Mouse (Mus musculus) liver, adult 2 months (tissue): Measurements from ENCODE around the gene Celf2. TPM values are rescaled to one million over a fixed set of nuclear protein-coding genes. Genes with fewer than 3 reads are reported as not detected.

Source experiments
- DNase-seq: peaks from one replicate; pipeline ENCODE4 v3.0.0-alpha.2; 2011; ENCODE audit warnings: low read depth, low spot score; ENCODE audit errors: extremely low read depth
- H3K27ac ChIP-seq: fragments of 200-500 bp; replicated peaks from 2 replicates; pipeline ENCODE4 v1.5.1; 2012; ENCODE audit warnings: low read depth, mild to moderate bottlenecking, control low read depth, inconsistent platforms, low read length; ENCODE audit not compliant: insufficient read depth
- H3K27me3 ChIP-seq: fragments of 200-500 bp; 2 replicates; pipeline ENCODE4 v1.6.1; 2012; ENCODE audit warnings: mild to moderate bottlenecking, moderate library complexity, low read length, inconsistent platforms; ENCODE audit not compliant: control insufficient read depth, insufficient read depth
- H3K36me3 ChIP-seq: fragments of 200-500 bp; 2 replicates; pipeline ENCODE4 v1.6.1; 2012; ENCODE audit warnings: low read length, inconsistent platforms; ENCODE audit not compliant: control insufficient read depth, insufficient read depth
- H3K4me1 ChIP-seq: fragments of 200-500 bp; 2 replicates; pipeline ENCODE4 v1.6.1; 2011; ENCODE audit warnings: low read length; ENCODE audit not compliant: control insufficient read depth, insufficient read depth
- H3K4me3 ChIP-seq: fragments of 200-500 bp; 2 replicates; pipeline ENCODE4 v1.5.1; 2011; ENCODE audit warnings: low read depth, mild to moderate bottlenecking, control low read depth, low read length, moderate library complexity; ENCODE audit not compliant: insufficient read depth
- H3K79me2 ChIP-seq: fragments of 200-500 bp; 2 replicates; pipeline ENCODE4 v1.6.1; 2012; ENCODE audit warnings: inconsistent platforms, mild to moderate bottlenecking, low read length, moderate library complexity; ENCODE audit not compliant: control insufficient read depth, insufficient read depth
- H3K9ac ChIP-seq: fragments of 200-500 bp; 2 replicates; pipeline ENCODE4 v1.6.1; 2012; ENCODE audit warnings: low read depth, mild to moderate bottlenecking, control low read depth, inconsistent platforms, low read length
- CTCF ChIP-seq: fragments of 200-500 bp; IDR thresholded peaks from 2 replicates; pipeline ENCODE4 v1.5.1; 2011; ENCODE audit warnings: low read depth, low read length, control low read depth
- POLR2A ChIP-seq: fragments of 200-500 bp; IDR thresholded peaks from 2 replicates; pipeline ENCODE4 v1.6.1; 2011; ENCODE audit warnings: low read length, control low read depth; ENCODE audit not compliant: insufficient read depth; ENCODE audit errors: extremely low read depth
- WGBS: fragments of 180-500 bp; shearing (Covaris S2); methylation state at CpG from one replicate; pipeline ENCODE4 v1.1.7; 2018; 5-methylcytosine and 5-hydroxymethylcytosine counted together
- polyA plus RNA-seq: library from polyadenylated mRNA; depleted of rRNA; stranded (reverse); fragments of >200 nt; gene quantifications from 2 replicates; pipeline ENCODE4 v1.2.3, GENCODE M21; 2012
- total RNA-seq: library from RNA; depleted of rRNA; stranded (reverse); fragments of >200 nt; gene quantifications from 2 replicates; pipeline ENCODE4 v1.2.3, GENCODE M21; 2014

Celf2 gene
- total and polyA plus RNA-seq, 2 experiments, result 2.9 to 4.7 TPM

DNA sequence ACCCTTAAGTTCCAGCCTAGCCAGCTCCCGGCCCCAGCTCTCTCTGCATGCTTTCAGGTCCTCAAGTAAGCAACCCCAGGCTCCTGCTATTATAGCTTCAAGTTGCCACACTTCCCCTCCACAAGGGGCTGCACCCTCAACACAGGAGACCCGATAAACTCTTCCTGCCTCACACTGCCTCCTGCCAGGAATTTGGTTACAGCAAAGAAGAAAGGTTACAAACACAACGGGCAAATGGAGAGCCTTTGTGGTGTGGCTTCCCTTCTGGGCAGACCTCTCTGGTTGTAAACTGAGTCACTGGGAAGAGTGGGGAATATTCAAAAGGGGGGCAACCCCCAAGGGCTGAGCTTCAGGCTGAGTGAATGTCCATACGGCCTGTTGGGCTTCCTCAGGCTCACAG lies 983.1 kb downstream of the Celf2 start:
- H3K36me3 ChIP-seq, result no peaks in the 10 kb centered on the region
- WGBS, result 57% methylated on average over 4 of the region's 4 CpGs
- no peaks in the 10 kb centered on the region for H3K79me2 ChIP-seq
- DNase-seq, result no peak
- no peak overlapping the region for H3K4me3 ChIP-seq
- no peaks in the 10 kb centered on the region for H3K4me1 ChIP-seq
- no peak for TF ChIP-seq POLR2A
- TF ChIP-seq CTCF, result no peak
- H3K9ac ChIP-seq, result no peak overlapping the region
- no peak overlapping the region for H3K27ac ChIP-seq
- no peaks in the 10 kb centered on the region for H3K27me3 ChIP-seq

DNA sequence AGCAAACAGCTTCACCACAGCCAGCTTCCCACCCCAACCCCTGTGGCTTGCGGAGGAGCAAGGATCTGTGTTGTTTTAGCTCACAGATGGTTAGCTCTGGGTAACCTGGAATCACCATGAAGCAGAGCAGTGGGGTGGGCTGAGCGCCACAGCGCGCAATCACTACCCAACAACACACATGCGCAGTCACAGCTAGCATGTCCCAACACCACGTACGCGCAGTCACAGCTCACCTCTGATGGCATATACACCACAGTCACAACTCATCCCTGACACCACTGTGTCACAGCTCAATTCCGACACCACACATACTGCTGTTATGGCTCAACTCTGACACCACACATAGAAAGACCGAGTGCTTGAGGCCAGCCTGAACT lies 985.5 kb downstream of the Celf2 start:
- Histone ChIP-seq H3K36me3 (no peaks in the 10 kb centered on the region), H3K27me3 (no peaks in the 10 kb centered on the region), H3K79me2 (no peaks in the 10 kb centered on the region), H3K9ac (no peak overlapping the region), H3K4me3 (no peak overlapping the region), H3K27ac (no peak overlapping the region), H3K4me1 (no peaks in the 10 kb centered on the region)
- TF ChIP-seq POLR2A (no peak), CTCF (no peak)
- no peak for DNase-seq
- WGBS, result 94% methylated on average over 10 of the region's 10 CpGs

DNA sequence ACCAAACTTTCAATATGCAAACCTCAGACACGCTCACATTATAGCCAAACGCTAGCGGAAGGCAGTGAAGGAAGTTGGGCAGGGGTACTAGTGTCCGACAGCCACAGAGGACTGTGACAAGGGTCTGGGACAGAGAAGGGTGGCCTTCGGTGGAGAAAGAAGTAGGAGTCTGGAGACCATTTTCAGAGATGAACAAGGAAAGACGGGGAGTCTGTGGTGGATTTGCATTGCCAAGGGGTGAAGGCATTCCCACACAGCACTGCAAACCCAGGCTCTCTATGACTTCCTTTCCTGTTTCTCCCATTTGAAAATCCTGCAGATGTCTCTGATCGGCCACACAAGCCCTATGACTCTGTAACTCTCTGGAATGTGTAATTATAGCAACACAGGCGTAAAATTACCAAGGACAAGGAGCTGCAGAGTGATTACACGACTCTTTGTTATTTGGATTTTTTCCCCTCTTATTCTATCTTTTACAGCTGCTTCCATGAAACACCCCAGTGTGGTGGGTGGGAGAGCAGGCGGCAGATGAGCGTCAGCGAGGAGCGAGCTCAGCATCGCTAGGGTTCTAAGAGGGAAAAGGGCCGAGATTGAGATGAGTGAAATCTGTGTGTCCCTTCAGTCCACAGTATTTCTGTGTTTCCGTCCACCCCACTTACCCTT lies 986.0 kb downstream of the Celf2 start:
- no peak overlapping the region for H3K4me3 ChIP-seq
- H3K79me2 ChIP-seq, result no peaks in the 10 kb centered on the region
- WGBS, result 87% methylated on average over 16 of the region's 16 CpGs
- TF ChIP-seq POLR2A (no peak), CTCF (no peak)
- no peaks in the 10 kb centered on the region for H3K36me3 ChIP-seq
- no peak for DNase-seq
- no peak overlapping the region for H3K27ac ChIP-seq
- H3K27me3 ChIP-seq, result no peaks in the 10 kb centered on the region
- no peaks in the 10 kb centered on the region for H3K4me1 ChIP-seq
- H3K9ac ChIP-seq, result no peak overlapping the region

DNA sequence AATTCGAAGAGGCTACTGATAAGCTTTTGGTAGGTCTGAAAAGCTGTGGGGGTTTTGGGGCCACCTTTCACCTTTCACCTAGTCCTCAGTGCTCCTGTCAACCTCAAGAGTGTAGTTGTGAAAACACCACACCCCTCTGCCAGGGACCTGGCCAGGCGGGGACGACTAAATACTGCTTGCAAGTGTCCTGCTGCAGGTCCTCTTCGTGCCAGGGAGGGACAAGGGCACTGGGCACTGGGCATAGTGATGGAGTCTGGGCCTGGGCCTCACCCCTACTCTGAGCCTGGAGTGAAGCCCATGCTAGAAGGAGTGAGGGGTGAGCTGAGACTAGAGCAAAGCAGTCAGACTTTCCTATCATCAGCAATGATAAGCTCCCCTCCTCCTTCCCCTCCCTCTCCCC lies 987.0 kb downstream of the Celf2 start:
- WGBS, result 74% methylated on average over 4 of the region's 4 CpGs
- Histone ChIP-seq H3K4me1 (no peaks in the 10 kb centered on the region), H3K27me3 (no peaks in the 10 kb centered on the region), H3K4me3 (no peak overlapping the region), H3K9ac (no peak overlapping the region), H3K27ac (no peak overlapping the region), H3K79me2 (no peaks in the 10 kb centered on the region), H3K36me3 (no peaks in the 10 kb centered on the region)
- DNase-seq, result no peak
- TF ChIP-seq POLR2A, result no peak
- TF ChIP-seq CTCF, result no peak

DNA sequence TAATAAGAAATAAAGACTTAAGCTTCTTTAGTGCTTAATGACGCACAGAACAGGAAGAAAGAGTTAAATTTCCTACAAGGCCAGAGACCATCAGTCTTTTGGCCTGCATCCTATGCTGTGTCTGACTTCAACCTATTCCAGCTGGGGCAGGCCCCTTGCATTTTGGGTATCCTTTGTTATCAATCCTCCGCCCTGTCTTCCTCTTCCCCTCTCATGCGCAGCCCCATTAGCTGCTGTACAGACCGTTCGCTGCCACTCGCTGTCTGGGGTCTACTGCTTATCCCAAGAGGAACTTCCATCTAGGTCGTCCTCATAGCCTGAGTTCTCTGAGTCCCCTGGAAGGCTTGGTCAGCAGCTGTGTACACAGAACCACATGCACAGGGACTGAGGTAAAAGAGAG lies 996.2 kb downstream of the Celf2 start:
- H3K27ac ChIP-seq, result no peak overlapping the region
- TF ChIP-seq CTCF (no peak), POLR2A (no peak)
- no peaks in the 10 kb centered on the region for H3K36me3 ChIP-seq
- no peak overlapping the region for H3K9ac ChIP-seq
- DNase-seq, result no peak
- no peak overlapping the region for H3K4me3 ChIP-seq
- no peaks in the 10 kb centered on the region for H3K79me2 ChIP-seq
- no peaks in the 10 kb centered on the region for H3K4me1 ChIP-seq
- WGBS, result 81% methylated on average over 7 of the region's 7 CpGs
- H3K27me3 ChIP-seq, result no peaks in the 10 kb centered on the region

DNA sequence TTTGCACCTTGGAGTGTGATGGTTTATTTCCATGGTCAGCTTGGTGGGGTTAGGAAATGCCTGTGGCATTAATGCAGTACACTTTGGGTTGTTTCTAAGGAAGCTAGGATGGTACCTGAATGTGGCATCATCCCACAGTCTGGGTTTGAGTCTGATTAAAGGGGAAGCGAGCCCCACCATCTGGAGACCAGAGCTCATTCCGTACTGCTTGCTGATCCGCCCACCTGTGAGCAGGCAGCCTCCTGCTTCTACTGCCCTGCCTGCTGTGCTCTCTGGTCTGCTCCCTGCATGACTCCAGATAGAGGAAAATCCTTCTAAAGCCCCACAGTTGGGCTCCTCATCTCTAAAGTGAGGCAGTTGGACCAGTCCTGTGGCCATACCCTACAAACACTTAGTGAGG lies 1002.3 kb downstream of the Celf2 start:
- DNase-seq, result no peak
- no peaks in the 10 kb centered on the region for H3K36me3 ChIP-seq
- no peak overlapping the region for H3K9ac ChIP-seq
- H3K27ac ChIP-seq, result no peak overlapping the region
- H3K27me3 ChIP-seq, result no peaks in the 10 kb centered on the region
- H3K4me3 ChIP-seq, result no peak overlapping the region
- TF ChIP-seq POLR2A (no peak), CTCF (no peak)
- WGBS, result 80% methylated on average over 3 of the region's 3 CpGs
- no peaks in the 10 kb centered on the region for H3K79me2 ChIP-seq
- no peaks in the 10 kb centered on the region for H3K4me1 ChIP-seq
